Mouse (Mus musculus): ENCODE measurements around the gene Lrp11. TPM values are rescaled to one million over a fixed set of nuclear protein-coding genes. Genes with fewer than 3 reads are reported as not detected.

The Lrp11 gene
- polyA plus RNA-seq, 1 experiment from 2014 or later = 20.1 TPM

- H3K4me1 ChIP-seq = no peaks in the 10 kb centered on the region
- H3K9me3 ChIP-seq = no peaks in the 10 kb centered on the region
- no peak for ATAC-seq (ENCODE audit: low FRiP score)
- no peak overlapping the region for H3K4me3 ChIP-seq (replicated peaks)
- no peak overlapping the region for H3K4me2 ChIP-seq
- no peak overlapping the region for H3K27ac ChIP-seq
- no peaks in the 10 kb centered on the region for H3K27me3 ChIP-seq
- WGBS = 95% methylated on average over 5 of the region's 5 CpGs
- peaks cover 35% of the 10 kb centered on the region for H3K36me3 ChIP-seq (replicated peaks)
- no peak overlapping the region for H3K9ac ChIP-seq
Observed at GRCm38 (mm10) chr10:7630286-7630685, 40.7 kb downstream of the Lrp11 start.

GRCm38 (mm10) chr10:7630951-7631720 is 41.5 kb downstream of the Lrp11 start:
- no peaks in the 10 kb centered on the region for H3K9me3 ChIP-seq
- 86% methylated on average over 16 of the region's 16 CpGs for WGBS
- no peaks in the 10 kb centered on the region for H3K4me1 ChIP-seq
- H3K27ac ChIP-seq = no peak overlapping the region
- no peak overlapping the region for H3K4me3 ChIP-seq (replicated peaks)
- no peak for ATAC-seq (ENCODE audit: low FRiP score)
- no peak overlapping the region for H3K4me2 ChIP-seq
- H3K9ac ChIP-seq = no peak overlapping the region
- no peaks in the 10 kb centered on the region for H3K27me3 ChIP-seq
- H3K36me3 ChIP-seq (replicated peaks) = peaks cover 35% of the 10 kb centered on the region

- H3K9ac ChIP-seq = no peak overlapping the region
- H3K27ac ChIP-seq = no peak overlapping the region
- H3K4me2 ChIP-seq = no peak overlapping the region
- no peak for ATAC-seq (ENCODE audit: low FRiP score)
- H3K4me3 ChIP-seq (replicated peaks) = no peak overlapping the region
- H3K36me3 ChIP-seq (replicated peaks) = peaks cover 59% of the 10 kb centered on the region
- 95% methylated on average over 12 of the region's 12 CpGs for WGBS
- no peaks in the 10 kb centered on the region for H3K27me3 ChIP-seq
- H3K9me3 ChIP-seq = no peaks in the 10 kb centered on the region
- H3K4me1 ChIP-seq = no peaks in the 10 kb centered on the region
Observed at GRCm38 (mm10) chr10:7640366-7640765, 50.8 kb downstream of the Lrp11 start.

GRCm38 (mm10) chr10:7645911-7646310 is 56.3 kb downstream of the Lrp11 start:
- no peaks in the 10 kb centered on the region for H3K9me3 ChIP-seq
- H3K27me3 ChIP-seq = no peaks in the 10 kb centered on the region
- WGBS = 88% methylated on average over 2 of the region's 2 CpGs
- no peak overlapping the region for H3K4me2 ChIP-seq
- peaks cover 47% of the 10 kb centered on the region for H3K36me3 ChIP-seq (replicated peaks)
- H3K4me1 ChIP-seq = no peaks in the 10 kb centered on the region
- no peak for ATAC-seq (ENCODE audit: low FRiP score)
- H3K9ac ChIP-seq = no peak overlapping the region
- no peak overlapping the region for H3K27ac ChIP-seq
- no peak overlapping the region for H3K4me3 ChIP-seq (replicated peaks)

GRCm38 (mm10) chr10:7649059-7649458 is 59.5 kb downstream of the Lrp11 start:
- Histone ChIP-seq H3K27me3 (no peaks in the 10 kb centered on the region), H3K9ac (no peak overlapping the region), H3K9me3 (no peaks in the 10 kb centered on the region), H3K36me3 (replicated peaks) (peaks cover 30% of the 10 kb centered on the region), H3K27ac (no peak overlapping the region), H3K4me2 (no peak overlapping the region), H3K4me3 (replicated peaks) (no peak overlapping the region), H3K4me1 (no peaks in the 10 kb centered on the region)
- no peak for ATAC-seq (ENCODE audit: low FRiP score)
- WGBS = 95% methylated on average over 4 of the region's 4 CpGs

DNA sequence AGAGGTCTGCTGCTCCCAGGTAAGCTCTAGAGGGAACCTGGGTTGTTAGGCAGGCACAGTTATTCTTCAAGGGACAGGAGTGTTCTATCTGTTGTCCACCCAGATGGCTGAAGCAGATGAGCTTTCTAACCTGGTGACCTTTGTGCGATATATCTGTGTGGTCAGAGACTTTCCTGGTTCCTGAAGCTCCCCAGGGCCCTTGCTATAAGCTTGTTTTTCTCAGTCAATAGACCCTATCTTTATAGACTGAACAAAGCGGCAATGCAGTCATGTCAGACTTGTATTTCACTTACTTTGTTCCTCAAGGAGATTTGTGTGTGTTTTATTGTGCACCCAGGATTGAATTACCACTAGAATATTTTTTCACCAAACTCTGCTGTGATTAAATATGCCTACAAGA is 61.5 kb downstream of the Lrp11 start:
- ATAC-seq (ENCODE audit: low FRiP score) = no peak
- Histone ChIP-seq H3K9ac (no peak overlapping the region), H3K4me3 (replicated peaks) (no peak overlapping the region), H3K4me1 (no peaks in the 10 kb centered on the region), H3K27me3 (no peaks in the 10 kb centered on the region), H3K36me3 (replicated peaks) (peaks cover 24% of the 10 kb centered on the region), H3K4me2 (no peak overlapping the region), H3K27ac (no peak overlapping the region), H3K9me3 (no peaks in the 10 kb centered on the region)
- 93% methylated on average over 2 of the region's 2 CpGs for WGBS

DNA sequence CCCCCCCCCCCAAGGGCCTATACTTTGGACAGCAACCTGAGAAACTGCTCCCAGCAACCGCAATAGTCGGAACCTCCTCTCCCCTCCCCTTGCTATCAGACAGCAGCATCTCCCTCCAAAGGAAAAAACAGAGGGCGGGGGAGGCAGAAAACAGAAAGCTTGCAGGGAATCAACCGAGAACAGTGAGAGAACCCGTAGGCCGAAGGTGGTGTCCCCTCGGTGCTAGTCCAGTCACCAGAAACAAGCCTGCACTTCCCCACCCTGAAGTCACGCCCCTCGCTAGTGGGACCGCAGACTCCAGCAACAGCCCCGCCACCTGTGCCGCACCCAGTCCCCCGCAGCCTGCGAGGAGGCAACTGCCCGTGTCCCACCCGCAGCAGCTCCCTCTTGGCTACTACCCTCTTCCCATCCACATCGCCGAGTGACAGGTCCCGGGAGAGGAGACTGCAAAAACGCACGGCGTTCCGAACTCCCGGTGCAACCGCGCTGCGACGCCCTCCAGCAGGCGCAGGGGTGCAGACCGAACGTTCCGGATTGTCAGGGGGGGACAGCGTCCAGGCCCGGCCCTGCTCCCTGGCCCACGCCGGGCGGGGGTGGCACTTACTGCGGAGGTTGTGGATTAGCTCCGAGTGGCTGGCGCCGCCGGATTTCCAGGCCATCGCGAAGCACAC is 73.0 kb downstream of the Lrp11 start:
- peak; percentile 83 for ATAC-seq (ENCODE audit: low FRiP score)
- Histone ChIP-seq H3K9me3 (no peaks in the 10 kb centered on the region), H3K36me3 (replicated peaks) (no peaks in the 10 kb centered on the region), H3K27ac (peak overlapping the region; percentile 95), H3K27me3 (no peaks in the 10 kb centered on the region), H3K4me2 (peak overlapping the region; percentile 69), H3K4me3 (replicated peaks) (peak overlapping the region; percentile 86), H3K4me1 (peaks cover 7% of the 10 kb centered on the region), H3K9ac (peak overlapping the region; percentile 88)
- under 1% methylated on average over 44 of the region's 44 CpGs for WGBS

GRCm38 (mm10) chr10:7663159-7664026 is 73.8 kb downstream of the Lrp11 start:
- WGBS = under 1% methylated on average over 64 of the region's 64 CpGs
- H3K36me3 ChIP-seq (replicated peaks) = no peaks in the 10 kb centered on the region
- peak overlapping the region; percentile 88 for H3K9ac ChIP-seq
- peak overlapping the region; percentile 69 for H3K4me2 ChIP-seq
- peak overlapping the region; percentile 86 for H3K4me3 ChIP-seq (replicated peaks)
- H3K27me3 ChIP-seq = no peaks in the 10 kb centered on the region
- H3K27ac ChIP-seq = peak overlapping the region; percentile 95
- peak; percentile 95 for ATAC-seq (ENCODE audit: low FRiP score)
- peaks cover 14% of the 10 kb centered on the region for H3K4me1 ChIP-seq
- no peaks in the 10 kb centered on the region for H3K9me3 ChIP-seq

DNA sequence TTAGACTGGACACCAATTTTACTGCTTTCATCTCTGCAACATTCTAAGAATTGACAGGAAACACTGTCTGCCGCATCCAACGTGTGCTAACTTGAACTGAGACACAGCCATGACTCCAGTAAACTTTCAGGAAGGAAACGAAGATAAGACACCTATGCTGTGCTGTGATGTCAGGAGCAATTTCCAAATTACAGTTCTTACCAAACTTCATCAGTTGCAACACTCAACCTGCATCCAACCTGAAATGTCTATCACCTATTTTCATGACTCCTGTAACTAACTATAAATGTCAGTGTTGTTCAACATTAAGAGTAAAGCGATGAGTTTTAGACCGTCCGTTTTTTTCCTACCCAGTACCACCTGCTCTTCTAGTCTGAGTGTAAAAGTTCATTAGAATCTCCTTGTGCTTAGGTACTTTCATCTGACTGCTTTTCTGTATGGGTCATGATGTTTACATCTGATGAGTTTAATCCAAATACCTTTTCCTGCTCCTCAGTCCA is 74.5 kb downstream of the Lrp11 start:
- H3K27ac ChIP-seq = peak overlapping the region; percentile 95; the same call in 1 of the 2 replicates
- peak overlapping the region; percentile 69 for H3K4me2 ChIP-seq
- H3K4me1 ChIP-seq = peaks cover 16% of the 10 kb centered on the region
- no peaks in the 10 kb centered on the region for H3K36me3 ChIP-seq (replicated peaks)
- no peak for ATAC-seq (ENCODE audit: low FRiP score)
- H3K9ac ChIP-seq = peak overlapping the region; percentile 88
- no peaks in the 10 kb centered on the region for H3K27me3 ChIP-seq
- H3K9me3 ChIP-seq = no peaks in the 10 kb centered on the region
- 80% methylated on average over 6 of the region's 6 CpGs for WGBS
- H3K4me3 ChIP-seq (replicated peaks) = peak overlapping the region; percentile 86

DNA sequence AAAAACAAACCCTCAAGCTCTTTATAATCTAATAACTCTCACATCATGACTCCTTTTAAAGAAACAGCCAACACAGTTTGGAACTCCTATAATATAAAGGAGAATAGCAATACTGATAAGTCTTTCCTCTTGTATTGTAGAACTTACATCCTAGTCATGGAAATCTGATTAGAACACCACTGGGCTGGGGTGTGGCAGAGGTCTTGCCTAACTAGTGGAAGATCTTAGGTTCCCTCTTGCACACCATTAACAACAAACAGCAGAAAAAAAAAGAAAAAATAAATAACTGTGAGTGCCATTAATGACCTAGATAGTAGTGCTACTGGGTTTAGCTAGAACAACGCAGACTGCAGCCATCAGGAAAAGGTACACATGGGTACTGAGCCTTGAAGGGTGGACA is 75.3 kb downstream of the Lrp11 start:
- no peaks in the 10 kb centered on the region for H3K27me3 ChIP-seq
- 97% methylated on average over 1 of the region's 1 CpGs for WGBS
- peaks cover 16% of the 10 kb centered on the region for H3K4me1 ChIP-seq
- no peak overlapping the region for H3K4me2 ChIP-seq
- H3K36me3 ChIP-seq (replicated peaks) = peaks cover 7% of the 10 kb centered on the region; the same call in 1 of the 2 replicates
- no peak for ATAC-seq (ENCODE audit: low FRiP score)
- no peak overlapping the region for H3K4me3 ChIP-seq (replicated peaks)
- no peak overlapping the region for H3K27ac ChIP-seq
- H3K9me3 ChIP-seq = no peaks in the 10 kb centered on the region
- no peak overlapping the region for H3K9ac ChIP-seq

DNA sequence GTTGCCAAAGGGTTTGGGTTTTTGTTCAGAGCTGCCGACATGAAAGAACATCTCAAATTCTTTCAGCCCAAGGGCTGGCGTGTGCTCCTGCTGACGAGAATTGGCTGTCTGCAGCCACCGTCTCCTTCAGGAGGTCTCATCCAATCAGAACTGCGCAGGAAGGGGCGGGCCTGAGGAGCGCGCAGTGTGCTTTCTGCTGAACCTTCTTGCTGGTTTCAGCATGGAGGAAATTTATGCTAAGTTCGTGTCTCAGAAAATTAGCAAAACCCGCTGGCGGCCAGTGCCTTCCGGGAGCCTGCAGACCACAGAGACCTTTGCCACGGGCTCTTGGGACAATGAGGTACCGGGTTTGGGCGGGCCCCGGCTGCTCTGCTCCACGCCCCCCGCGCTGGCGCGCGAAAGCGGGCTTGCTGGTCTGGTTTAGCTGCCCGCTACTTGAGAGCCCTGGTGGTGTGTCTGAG is 77.8 kb downstream of the Lrp11 start, which contains the start of gene Nup43:
TSS of gene Nup43 (plus strand) at position 162 of the 461 bp plus-strand sequence.
- 0% methylated on average over 24 of the region's 24 CpGs for WGBS

DNA sequence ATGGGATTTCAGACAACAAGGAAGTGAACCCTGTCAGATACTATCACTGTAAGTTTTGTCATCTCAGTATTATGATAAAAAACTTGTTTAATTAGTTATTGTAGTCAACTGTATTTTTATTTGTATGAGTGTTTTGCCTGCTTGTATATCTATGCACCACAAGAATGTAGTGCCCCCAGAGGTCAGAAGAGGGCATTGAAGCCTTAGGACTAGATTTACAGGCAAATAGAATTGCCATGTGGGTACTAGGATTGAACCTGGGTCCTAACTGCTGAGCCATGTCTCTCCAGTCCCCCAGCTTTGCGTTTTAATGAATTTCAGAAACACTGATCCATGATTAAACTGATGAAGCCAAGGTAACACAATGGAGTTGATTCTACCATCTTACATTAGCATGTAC is 84.1 kb downstream of the Lrp11 start:
- 66% methylated on average over 1 of the region's 1 CpGs for WGBS
- Histone ChIP-seq H3K9ac (no peak overlapping the region), H3K9me3 (no peaks in the 10 kb centered on the region), H3K4me3 (replicated peaks) (no peak overlapping the region), H3K4me1 (0 out of 2 replicates have a peak, but pooled peaks cover under 1% of the 10 kb centered on the region), H3K27me3 (no peaks in the 10 kb centered on the region), H3K4me2 (no peak overlapping the region), H3K27ac (no peak overlapping the region), H3K36me3 (replicated peaks) (peaks cover 67% of the 10 kb centered on the region)
- no peak for ATAC-seq (ENCODE audit: low FRiP score)

More for the DNA sequence above, 77.8 kb downstream of the Lrp11 start, which contains the start of gene Nup43:
- ATAC-seq (ENCODE audit: low FRiP score) = peak; percentile 80
- H3K4me1 ChIP-seq = peaks cover 16% of the 10 kb centered on the region
- H3K27me3 ChIP-seq = no peaks in the 10 kb centered on the region
- H3K36me3 ChIP-seq (replicated peaks) = peaks cover 28% of the 10 kb centered on the region
- H3K9ac ChIP-seq = peak within 1 kb of the TSS; percentile 78
- H3K9me3 ChIP-seq = no peaks in the 10 kb centered on the region
- H3K4me3 ChIP-seq (replicated peaks) = peak within 1 kb of the TSS; percentile 84
- peak within 1 kb of the TSS; percentile 78 for H3K27ac ChIP-seq
- peak within 1 kb of the TSS; percentile 73 for H3K4me2 ChIP-seq
